Mouse (Mus musculus) brain, embryonic 14.5 days (tissue): Measurements from ENCODE around the gene Cby3. TPM values are rescaled to one million over a fixed set of nuclear protein-coding genes. Genes with fewer than 3 reads are reported as not detected.
"Not testable (repeated sequence)": the region's sequence is repeated elsewhere in the genome, so short reads cannot be mapped to it uniquely, and the experiment has no call there.

Experiments
- DNase-seq: peaks from one replicate; pipeline ENCODE4 v3.0.0-alpha.2; 2011; ENCODE audit warnings: low read depth
- CTCF ChIP-seq: fragments of 200-500 bp; IDR thresholded peaks from 2 replicates; pipeline ENCODE4 v1.5.1; 2012; ENCODE audit warnings: inconsistent platforms, mild to moderate bottlenecking, moderate library complexity, borderline replicate concordance; ENCODE audit not compliant: insufficient read depth, insufficient read length; ENCODE audit errors: extremely low read depth
- POLR2A ChIP-seq: fragments of 200-500 bp; IDR thresholded peaks from 2 replicates; pipeline ENCODE4 v1.6.1; 2012; ENCODE audit warnings: mild to moderate bottlenecking, inconsistent platforms, borderline replicate concordance; ENCODE audit not compliant: poor library complexity, insufficient read depth, insufficient read length, severe bottlenecking; ENCODE audit errors: extremely low read depth
- polyA plus RNA-seq: library from polyadenylated mRNA; depleted of rRNA; stranded (reverse); fragments of >200 nt; gene quantifications from 2 replicates; pipeline ENCODE4 v1.2.3, GENCODE M21; 2012

Gene Cby3
- polyA plus RNA-seq, 1 experiment: 0.52 TPM

- no peak for DNase-seq
- no peak for TF ChIP-seq POLR2A
- TF ChIP-seq CTCF: no peak
Measured at GRCm38 (mm10) chr11:50333181-50333580, 21.1 kb upstream of the Cby3 start.

- TF ChIP-seq CTCF: no peak
- TF ChIP-seq POLR2A: no peak
Measured at GRCm38 (mm10) chr11:50336126-50336525, 18.1 kb upstream of the Cby3 start.

GRCm38 (mm10) chr11:50336891-50337290, 17.4 kb upstream of the Cby3 start:
- TF ChIP-seq CTCF (no peak), POLR2A (no peak)
- DNase-seq: no peak

More at GRCm38 (mm10) chr11:50336126-50336525, 18.1 kb upstream of the Cby3 start:
- no peak for DNase-seq

- no peak for DNase-seq
- no peak for TF ChIP-seq POLR2A
- no peak for TF ChIP-seq CTCF
Measured at GRCm38 (mm10) chr11:50345486-50345885, 8.8 kb upstream of the Cby3 start.

GRCm38 (mm10) chr11:50346256-50347032, 7.8 kb upstream of the Cby3 start:
- TF ChIP-seq POLR2A (no peak), CTCF (no peak)
- no peak for DNase-seq

GRCm38 (mm10) chr11:50352177-50352576, 2.1 kb upstream of the Cby3 start:
- no peak for DNase-seq
- TF ChIP-seq POLR2A (no peak), CTCF (no peak)

GRCm38 (mm10) chr11:50354851-50355250, 589 bp downstream of the Cby3 start:
- TF ChIP-seq POLR2A (no peak), CTCF (no peak)
- no peak for DNase-seq

GRCm38 (mm10) chr11:50355395-50355794, 1.1 kb downstream of the Cby3 start:
- no peak for TF ChIP-seq POLR2A
- no peak for TF ChIP-seq CTCF
- DNase-seq: no peak

- DNase-seq: peak; percentile 78
- TF ChIP-seq CTCF (no peak), POLR2A (no peak)
Measured at GRCm38 (mm10) chr11:50358950-50359861, 4.9 kb downstream of the Cby3 start.

- DNase-seq: not testable (repeated sequence)
Measured at GRCm38 (mm10) chr11:50361282-50361681, 7.0 kb downstream of the Cby3 start.

GRCm38 (mm10) chr11:50364548-50364947, 10.3 kb downstream of the Cby3 start:
- TF ChIP-seq CTCF (peak; percentile 82; the same call in 1 of the 2 replicates), POLR2A (no peak)
- DNase-seq: peak; percentile 92
